In genomic region chr3:108655486-108655885, GRCm38 (mm10) we compare ENCODE assay signal across 17 mouse cellular contexts. TPM values are rescaled to one million over a fixed set of nuclear protein-coding genes. Genes with fewer than 3 reads are reported as not detected.
DNase-seq lines count a peak whose midpoint lies in the region; ATAC-seq lines count a peak whose summit lies in the region.
"Had no signal": no experiment of that assay in that cellular context is flagged by ENCODE, and none has a peak within 500 bp of the region (broad histone marks: within the 10 kb centered on the region; RNA-seq: fewer than 3 reads in every experiment).

No protein-coding gene starts in this region.

- H3K36me3 ChIP-seq in kidney, embryonic 14.5 days (ENCODE audit: control insufficient read depth, insufficient read depth, low read length) = no peaks in the 10 kb centered on the region
- peaks cover 6% of the 10 kb centered on the region for H3K36me3 ChIP-seq in limb, embryonic 13.5 days
- H3K36me3 ChIP-seq: heart, embryonic 15.5 days; intestine, embryonic 15.5 days; neural tube, embryonic 15.5 days had no signal

- no peak for DNase-seq in kidney, postnatal 36 days
- peak; percentile 51 for DNase-seq in 416B (ENCODE audit: low read depth)
- DNase-seq in A20 (ENCODE audit: low read depth, low spot score) = peak; percentile 12
- DNase-seq in adrenal gland, adult 8-10 months = no peak
- DNase-seq: cerebellum, adult 11 months; gastrocnemius, postnatal 14 days; layer of hippocampus, adult 9-11 months; lung, adult 18-20 months; retina, postnatal 1 day had no signal

- no peak overlapping the region for H3K9ac ChIP-seq in kidney, embryonic 14.5 days (ENCODE audit: low read depth, low read length)
- H3K9ac ChIP-seq in limb, embryonic 13.5 days = no peak overlapping the region

- H3K9me3 ChIP-seq in kidney, embryonic 14.5 days (ENCODE audit: control insufficient read depth, low read length) = no peaks in the 10 kb centered on the region
- no peaks in the 10 kb centered on the region for H3K9me3 ChIP-seq in limb, embryonic 13.5 days
- H3K9me3 ChIP-seq: heart, embryonic 15.5 days; hindbrain, embryonic 10.5 days; intestine, embryonic 15.5 days; neural tube, embryonic 15.5 days had no signal

- no peak for ATAC-seq in kidney, embryonic 14.5 days (ENCODE audit: low FRiP score, low TSS enrichment)
- ATAC-seq in limb, embryonic 13.5 days (ENCODE audit: low FRiP score, low read depth) = no peak
- ATAC-seq in frontal cortex, adult (ENCODE audit: low TSS enrichment) = no peak
- ATAC-seq: intestine, embryonic 15.5 days had no signal

- H3K4me1 ChIP-seq in kidney, embryonic 14.5 days (ENCODE audit: control insufficient read depth, insufficient read depth, low read length) = peaks cover 7% of the 10 kb centered on the region
- H3K4me1 ChIP-seq in limb, embryonic 13.5 days = peaks cover 13% of the 10 kb centered on the region

- 85% methylated on average over 7 of the region's 7 CpGs for WGBS in kidney, embryonic 14.5 days
- WGBS in limb, embryonic 13.5 days = 86% methylated on average over 7 of the region's 7 CpGs

- no peak overlapping the region for H3K27ac ChIP-seq in kidney, embryonic 14.5 days (ENCODE audit: low read depth, low read length)
- no peak overlapping the region for H3K27ac ChIP-seq in limb, embryonic 13.5 days
- H3K27ac ChIP-seq: heart, embryonic 15.5 days; hindbrain, embryonic 10.5 days; intestine, embryonic 15.5 days; kidney, postnatal 0 days; neural tube, embryonic 15.5 days had no signal

- H3K27me3 ChIP-seq in kidney, embryonic 14.5 days (ENCODE audit: control insufficient read depth, insufficient read depth, low read length) = no peaks in the 10 kb centered on the region
- no peaks in the 10 kb centered on the region for H3K27me3 ChIP-seq in limb, embryonic 13.5 days
- H3K27me3 ChIP-seq: heart, embryonic 15.5 days; intestine, embryonic 15.5 days; neural tube, embryonic 15.5 days had no signal

- H3K4me3 ChIP-seq in kidney, embryonic 14.5 days (ENCODE audit: low read length) = no peak overlapping the region
- no peak overlapping the region for H3K4me3 ChIP-seq in limb, embryonic 13.5 days

- H3K4me2 ChIP-seq in kidney, embryonic 14.5 days (replicated peaks; ENCODE audit: low read depth, low read length) = peak overlapping the region; percentile 68; the same call in 1 of the 2 replicates
- peak overlapping the region; percentile 79 for H3K4me2 ChIP-seq in limb, embryonic 13.5 days (replicated peaks)

RNA-seq across cellular contexts. Expression of gene Clcc1, which starts 1.8 kb away (rescaled TPM):
- polyA plus RNA-seq in kidney, embryonic 14.5 days (2014; fragmentation: Nextera tagmentation; extraction: Ambion mirVana) = 46.5 and 64.3 TPM in 2 replicates
- 88.4 and 91.0 TPM in 2 replicates for polyA plus RNA-seq in limb, embryonic 13.5 days (2015; fragmentation: Nextera tagmentation; extraction: Ambion mirVana)
- 10 to 100 TPM; 45.3 to 56.4 (median 50.8) TPM for total RNA-seq in adrenal gland, adult 8-10 months (2022)

Comparison
In these comparisons a context has a peak if more than half of its experiments do, and no peak if none do; other contexts are left out.
1. DNase-seq: peak in 416B (single experiment) and A20 (single experiment); none in kidney, postnatal 36 days (0 of 2) and adrenal gland, adult 8-10 months (single experiment).